Mouse (Mus musculus): ENCODE measurements at regions not wholly inside any gene's neighbourhood (a gene's known extent, or its start where the extent isn't known, plus 50 kb on each side); places are given as distances from the start of the nearest gene placed in this dataset.

DNA sequence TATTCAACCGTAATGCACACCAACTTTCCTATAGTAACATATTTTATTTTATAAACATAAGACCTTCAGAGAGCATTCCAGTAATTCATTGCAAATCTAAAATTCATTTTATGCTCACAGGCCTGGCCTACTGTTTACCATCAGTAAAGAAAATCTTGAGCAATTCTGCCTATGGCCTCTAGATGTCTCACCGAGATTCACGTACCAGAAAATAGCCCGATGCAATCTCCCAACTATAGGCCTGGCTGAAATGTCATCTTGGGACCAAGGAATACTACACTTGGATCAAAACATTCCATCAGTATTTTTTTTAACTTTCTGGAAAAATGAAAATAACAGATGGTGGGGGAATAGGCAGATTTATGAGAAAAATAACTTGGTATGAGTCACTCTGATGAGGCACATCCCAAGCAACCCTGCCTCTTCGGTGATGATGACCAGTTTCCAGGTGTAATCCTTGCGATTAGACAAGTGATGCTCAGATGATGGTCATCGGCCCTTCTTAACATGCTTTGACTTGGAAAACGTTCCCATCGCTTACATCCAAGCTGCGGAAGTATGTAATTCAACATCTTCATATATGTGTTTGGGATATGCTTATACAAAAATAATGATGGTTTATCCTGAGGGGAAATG lies 439.9 kb downstream of the Nyap2 start:
- peak; percentile 27 for DNase-seq (ENCODE audit: inconsistent ontology term)

DNA sequence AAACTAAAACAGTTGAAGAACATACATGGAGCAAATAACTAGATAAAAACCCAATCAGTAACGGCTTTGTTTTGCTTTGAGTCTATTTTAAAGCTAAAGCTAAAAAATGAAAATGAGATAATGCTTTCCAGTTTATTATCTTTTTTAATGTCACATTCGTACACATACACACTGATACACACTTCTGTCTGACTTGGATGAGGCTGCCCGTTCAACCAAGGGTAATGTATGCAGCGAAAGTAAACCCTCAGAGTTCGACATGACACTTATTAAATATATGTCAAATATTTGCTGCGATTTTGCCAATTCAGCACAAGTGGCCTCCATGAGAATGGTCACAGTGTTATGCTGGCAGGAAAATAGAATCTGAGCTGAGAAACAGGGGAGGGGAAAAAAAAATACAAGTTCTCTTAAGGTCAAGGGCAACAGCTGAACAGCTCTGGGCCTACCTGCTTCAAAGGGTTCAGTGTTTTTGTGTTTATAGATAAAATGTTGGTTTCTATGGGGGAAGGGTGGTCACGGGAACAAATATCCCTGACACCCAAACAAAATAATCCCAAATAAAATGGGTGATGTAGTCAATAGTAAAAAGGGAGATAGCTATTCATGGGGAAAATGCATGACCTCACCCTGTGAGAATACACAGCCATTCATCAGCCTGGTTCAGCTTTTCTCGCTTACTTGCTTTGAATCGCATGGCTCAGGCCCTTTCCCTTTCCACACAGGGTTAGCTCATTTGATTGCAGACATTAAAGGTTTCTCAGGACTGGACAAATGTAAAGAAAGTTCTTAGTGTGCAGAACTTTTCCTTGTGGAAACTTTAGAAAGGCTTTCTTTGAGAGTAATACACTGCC lies 443.9 kb downstream of the Nyap2 start:
- peak; percentile 54 for DNase-seq (ENCODE audit: inconsistent ontology term)

DNA sequence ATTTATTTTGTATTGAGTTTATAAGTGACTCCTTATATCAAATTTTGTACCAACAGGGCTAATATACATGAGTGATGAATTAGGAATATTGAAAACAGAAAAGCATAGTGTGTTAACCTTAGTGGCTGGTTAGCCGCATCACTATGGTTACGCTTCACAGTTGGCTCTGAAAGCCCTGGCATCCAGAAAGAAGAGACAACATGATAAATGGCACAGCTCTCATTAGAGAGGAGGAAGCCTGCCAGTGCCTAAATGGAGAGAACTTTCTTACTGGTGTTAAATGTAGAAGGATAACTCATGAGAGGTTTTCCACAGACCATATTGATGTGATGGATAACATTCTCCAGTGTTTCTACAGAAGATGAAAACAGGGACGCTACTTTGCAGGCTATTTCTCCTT lies 446.2 kb downstream of the Nyap2 start:
- DNase-seq (ENCODE audit: inconsistent ontology term): no peak

DNA sequence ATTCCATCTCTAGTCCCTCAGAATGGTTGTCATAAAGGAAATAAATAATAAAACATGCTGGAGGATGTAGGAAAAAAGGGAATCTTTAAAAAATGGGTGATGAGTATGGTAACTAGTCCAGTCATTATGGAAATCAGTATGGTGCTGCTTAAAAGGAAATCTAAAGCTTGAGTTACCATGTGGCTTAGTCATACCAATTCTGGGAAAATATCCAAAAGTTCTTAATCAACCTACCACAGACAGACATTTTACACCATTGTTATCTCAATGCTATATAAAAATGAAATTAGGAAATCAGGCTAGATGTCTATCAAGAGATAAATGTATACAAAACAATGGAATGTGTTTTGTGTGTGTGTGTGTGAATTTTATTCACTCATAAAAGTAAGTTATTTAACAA lies 449.1 kb downstream of the Nyap2 start:
- peak; percentile 55 for DNase-seq (ENCODE audit: inconsistent ontology term)

DNA sequence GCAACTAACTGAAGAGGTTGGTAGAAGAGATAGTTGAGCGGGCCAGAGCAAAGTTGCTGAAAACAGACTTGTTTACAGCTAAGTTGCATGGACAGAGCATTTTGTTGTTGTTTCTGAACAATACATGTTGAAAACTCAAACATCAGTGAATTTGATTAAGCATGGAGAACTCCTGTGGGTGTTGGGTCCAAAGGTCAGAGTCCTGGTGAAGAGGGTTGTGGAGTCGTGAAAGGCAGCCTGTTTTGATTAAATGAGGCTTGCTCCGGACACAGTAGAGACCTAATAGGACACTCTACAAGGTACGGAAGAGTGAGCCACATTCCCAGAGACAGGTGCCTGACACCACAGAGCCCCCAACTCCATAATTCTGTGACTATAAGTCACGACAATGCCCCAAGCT lies 461.1 kb downstream of the Nyap2 start:
- no peak for DNase-seq (ENCODE audit: inconsistent ontology term)

DNA sequence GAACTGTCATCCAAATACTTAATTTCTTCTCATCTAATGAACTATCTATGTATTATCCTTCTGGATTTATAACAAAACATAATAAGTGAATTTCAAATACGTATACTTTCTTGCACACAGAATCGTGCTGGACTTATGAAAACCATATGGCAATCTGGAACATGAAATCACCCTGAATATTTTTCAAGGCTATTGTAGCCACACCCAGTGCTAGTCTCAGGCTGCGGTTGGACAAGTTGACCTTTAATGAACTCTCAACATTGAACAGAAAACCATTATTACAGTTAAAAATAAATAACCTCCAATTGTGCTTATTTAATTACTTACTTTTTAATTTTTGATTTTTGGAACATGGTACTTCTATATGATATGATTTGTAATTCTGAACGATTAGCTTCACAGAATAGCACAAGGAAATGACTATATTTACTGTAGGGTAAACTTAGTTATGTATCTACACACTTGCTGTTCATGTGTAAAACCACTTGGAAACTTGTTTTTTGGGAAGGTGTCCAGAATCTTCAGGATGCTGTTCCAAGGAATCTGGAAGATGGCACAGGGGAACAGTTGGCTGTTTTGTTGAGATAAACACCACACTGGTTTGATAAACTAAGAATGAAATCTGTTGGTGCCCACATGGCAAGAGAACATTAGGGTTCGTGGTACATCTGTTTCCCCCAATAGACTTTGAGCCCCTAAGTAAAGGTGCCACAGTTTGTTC lies 463.0 kb downstream of the Nyap2 start:
- no peak for DNase-seq (ENCODE audit: inconsistent ontology term)

DNA sequence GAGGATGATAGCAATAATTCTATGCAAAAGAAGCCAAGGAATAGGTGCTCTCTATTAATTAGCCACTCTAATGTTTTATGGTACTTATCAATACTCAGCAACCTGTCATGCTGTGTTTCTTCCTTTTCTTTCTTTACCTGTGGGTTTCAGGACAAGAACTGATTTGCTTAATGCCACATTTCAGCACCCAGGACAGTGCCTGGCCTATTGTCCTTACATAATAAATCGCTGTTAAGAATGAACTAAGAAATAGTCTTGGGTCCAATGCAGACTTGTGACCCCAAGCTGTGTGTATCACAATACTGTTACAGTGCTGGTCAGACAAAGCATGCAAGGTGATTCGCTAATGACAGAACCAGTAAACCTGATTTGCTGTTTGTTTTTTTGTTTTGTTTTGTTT lies 472.2 kb downstream of the Nyap2 start:
- DNase-seq (ENCODE audit: inconsistent ontology term): no peak

DNA sequence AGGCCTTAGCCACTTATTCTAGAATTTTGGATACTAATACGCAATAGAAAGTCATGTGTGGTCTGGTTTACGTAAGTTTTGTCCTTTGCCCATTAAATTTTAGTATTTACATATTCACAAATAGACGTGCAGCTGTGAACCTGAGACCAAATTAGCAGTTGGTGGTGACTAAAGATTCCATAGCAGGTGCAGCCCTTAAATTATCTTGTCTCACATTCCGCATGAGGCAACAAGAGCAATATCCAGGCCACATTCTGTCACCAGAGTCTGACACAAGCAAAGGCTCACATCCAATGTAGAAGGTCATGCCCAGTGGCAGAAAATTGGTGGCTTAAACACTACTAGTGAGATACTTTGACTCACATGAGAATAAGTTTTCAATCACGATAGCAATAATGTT lies 473.0 kb downstream of the Nyap2 start:
- DNase-seq (ENCODE audit: inconsistent ontology term): no peak

DNA sequence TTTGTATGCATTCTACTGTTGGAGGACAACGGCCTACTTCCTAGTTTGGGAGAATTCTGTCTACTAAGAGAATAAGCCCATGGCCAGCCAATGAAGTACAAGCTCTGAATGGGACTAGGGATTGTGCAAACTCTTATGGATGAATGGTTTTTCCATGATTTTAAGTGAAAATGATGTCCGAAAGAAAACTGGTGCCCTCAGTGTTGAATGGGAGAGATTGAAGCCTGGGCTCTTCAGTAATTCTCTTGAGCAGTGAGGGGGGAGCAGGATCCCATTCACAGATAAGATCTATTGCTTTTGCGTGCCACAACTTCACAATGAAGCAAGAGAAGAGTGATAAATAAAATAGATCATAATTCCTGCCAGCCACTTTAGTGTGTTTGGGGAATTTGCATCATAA lies 476.0 kb downstream of the Nyap2 start:
- peak; percentile 67 for DNase-seq (ENCODE audit: inconsistent ontology term)

DNA sequence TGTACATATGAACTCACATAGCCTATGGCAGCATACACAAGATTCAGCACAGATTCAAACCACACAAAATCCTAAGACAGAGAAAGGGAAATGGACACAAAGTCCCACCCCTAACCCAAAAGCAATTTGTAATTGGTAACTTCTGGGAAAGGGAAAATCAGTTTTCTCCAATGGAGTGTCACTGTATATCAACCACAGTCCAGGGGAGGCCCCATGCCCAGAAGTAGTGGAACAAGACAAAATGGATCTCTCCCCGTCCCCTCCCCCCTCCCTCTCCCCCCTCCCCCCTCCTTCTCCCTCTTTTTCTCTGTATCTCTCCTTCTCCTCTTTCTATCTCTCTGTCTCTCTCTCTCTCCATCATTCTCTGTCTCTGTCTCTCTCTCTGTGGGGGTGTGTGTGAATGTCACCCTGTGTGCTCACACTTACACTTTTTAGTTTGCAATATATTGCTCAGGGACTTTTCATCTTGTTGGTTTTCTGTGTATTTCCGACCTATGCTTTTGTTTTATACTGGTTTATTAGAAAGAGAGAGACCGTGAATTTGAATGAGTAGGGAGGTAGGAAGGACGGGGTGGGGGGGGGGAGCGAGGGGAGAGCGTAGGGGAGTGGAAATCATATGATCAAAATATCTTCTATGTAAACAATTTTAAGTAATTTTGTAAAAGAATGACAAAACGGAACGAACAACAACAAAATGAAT lies 500.4 kb downstream of the Nyap2 start:
- no peak for DNase-seq (ENCODE audit: inconsistent ontology term)

DNA sequence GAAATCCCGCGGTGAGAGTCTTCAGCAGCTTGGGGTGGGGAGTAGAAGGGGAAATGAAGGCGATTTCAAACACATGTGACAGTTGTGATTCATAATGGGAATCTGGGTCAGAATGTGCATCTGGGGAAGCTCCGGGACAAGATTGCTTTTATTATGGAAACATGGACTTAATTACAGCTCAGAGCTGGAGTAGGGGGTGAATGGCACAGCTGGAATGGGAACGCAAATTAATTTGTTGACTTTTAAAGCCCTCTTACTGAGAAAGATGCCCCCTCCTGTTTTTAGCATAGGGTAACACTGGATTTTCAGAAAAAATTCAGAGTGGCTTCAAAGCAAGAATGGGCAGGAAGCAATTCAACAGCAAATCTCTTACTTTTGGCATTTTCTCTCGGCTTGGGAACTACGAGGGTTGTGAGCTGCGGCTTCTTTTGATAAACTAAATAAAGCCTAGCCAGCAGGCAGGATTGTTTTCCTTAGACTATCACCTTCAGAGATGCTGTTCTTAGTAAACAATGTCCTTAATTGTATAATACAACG lies 501.0 kb downstream of the Nyap2 start:
- peak; percentile 69 for DNase-seq (ENCODE audit: inconsistent ontology term)

DNA sequence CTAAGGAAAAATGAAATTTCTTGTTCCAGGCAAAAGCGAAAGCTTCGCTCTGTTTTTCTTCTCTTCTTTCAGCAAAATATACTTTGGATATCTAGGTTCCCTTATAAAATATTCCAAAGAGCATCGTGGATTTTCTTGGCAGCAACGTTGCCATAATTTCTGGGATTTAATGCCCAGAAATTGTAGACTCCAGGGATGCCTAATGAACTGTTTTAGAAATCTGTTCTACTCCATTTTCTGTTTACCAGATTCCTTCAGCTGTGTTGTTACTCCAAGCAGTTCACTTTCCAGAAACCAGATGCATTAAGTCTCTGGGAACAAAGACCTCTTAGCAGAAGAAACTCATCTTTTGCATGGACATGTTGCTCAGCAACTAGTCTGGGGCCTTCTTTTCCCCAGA lies 504.5 kb downstream of the Nyap2 start:
- DNase-seq (ENCODE audit: inconsistent ontology term): no peak

DNA sequence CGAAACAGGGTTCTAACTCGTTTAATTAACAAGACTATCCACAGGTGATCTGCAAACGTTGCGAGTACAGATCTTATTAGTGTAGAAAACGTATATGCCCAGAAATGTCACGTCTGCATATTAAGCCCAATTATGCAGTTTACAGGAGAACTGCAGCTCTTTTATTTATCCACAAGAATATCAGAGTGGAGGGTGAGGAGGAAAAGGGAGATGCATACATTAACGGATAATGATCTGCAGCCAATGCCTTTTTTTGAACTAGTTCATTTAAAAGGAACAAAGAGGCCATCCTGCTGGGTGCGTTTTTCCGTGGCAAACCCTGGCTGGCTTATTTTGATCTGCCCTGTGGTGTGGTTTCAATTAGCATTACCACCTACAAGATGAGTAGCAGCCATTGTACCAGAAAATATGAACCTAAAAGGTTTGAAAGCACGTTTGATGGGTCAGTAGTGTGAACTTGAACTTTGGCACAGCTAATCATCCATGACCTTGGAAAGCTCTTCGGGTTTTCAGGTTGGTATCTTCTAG lies 511.1 kb downstream of the Nyap2 start:
- no peak for DNase-seq (ENCODE audit: inconsistent ontology term)

DNA sequence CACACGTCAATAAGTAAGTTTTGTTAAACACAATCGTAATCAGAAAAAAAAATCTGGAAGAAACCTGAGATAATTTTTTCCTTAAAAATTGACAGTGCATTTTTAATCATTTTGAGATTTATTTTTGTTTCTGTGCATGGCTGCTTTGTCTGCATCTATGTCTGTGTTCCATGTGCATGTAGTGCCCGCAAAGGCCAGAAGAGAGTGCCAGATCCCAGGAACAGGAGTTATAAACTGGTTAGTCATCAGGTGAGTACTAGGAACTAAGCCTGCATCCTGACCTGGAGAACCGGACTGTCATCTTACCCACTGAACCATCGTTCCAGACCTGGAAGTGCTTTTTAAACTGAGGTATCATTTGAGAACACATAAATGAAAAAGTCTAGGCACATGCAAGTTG lies 514.9 kb downstream of the Nyap2 start:
- no peak for DNase-seq (ENCODE audit: inconsistent ontology term)

DNA sequence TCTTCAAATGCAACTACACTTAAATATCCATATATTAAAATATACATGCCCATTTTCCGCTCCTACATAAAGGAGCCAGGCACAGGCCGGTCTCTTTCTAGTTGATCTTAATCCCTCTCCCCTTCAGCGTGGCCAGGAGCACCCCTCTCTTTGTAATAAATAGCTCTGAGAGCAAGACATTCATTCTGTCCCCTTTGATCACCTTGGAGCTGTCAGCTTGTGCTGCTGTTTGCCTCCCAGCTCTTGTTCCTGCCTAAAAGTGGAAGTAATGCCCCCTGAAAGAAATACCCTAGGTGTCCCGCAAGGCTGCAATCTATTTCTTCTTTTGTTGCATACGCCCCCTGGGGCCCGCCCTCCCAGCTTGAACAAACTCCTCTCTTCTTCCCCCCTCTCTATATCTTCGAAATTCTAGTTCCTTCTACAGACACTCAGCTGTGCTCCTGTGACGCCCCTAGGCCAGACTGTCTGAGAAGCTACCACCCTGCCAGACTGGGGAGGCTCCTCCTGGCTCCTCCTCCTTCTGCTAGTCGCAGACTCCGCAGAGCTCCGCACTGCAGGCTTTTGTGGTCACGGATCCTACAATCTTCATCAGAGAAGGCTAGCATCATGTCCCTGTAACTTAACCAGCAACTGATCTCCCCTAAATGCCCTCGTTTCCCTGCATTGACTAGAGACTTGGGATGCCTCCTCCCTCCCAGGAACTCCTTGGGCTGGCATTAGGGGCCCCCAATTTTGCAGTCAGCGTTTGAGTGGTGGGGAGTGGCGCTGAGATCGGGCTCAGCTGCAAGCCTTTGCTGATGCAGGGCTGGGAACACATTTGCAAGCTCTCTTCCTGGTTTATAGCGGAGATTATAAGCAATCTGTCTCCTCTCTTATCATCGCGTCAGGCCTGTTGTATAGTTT lies 516.8 kb downstream of the Nyap2 start:
- DNase-seq (ENCODE audit: inconsistent ontology term): peak; percentile 66

DNA sequence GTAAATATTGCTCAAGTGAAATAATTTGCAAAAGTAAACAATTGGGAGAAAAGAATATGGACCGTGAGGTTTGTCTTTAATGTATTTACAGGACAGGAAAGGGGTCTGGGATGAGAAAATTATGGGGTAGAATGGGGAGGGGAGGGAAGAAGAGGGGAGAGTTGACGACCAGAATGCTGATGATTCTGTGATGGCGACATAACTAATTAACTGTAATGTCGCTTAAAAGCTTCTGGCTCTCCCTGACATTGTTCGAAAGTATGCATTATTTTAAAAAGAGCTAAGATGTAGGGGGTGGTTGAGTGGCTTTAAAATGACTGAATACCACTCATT lies 517.4 kb downstream of the Nyap2 start:
- DNase-seq (ENCODE audit: inconsistent ontology term): no peak

DNA sequence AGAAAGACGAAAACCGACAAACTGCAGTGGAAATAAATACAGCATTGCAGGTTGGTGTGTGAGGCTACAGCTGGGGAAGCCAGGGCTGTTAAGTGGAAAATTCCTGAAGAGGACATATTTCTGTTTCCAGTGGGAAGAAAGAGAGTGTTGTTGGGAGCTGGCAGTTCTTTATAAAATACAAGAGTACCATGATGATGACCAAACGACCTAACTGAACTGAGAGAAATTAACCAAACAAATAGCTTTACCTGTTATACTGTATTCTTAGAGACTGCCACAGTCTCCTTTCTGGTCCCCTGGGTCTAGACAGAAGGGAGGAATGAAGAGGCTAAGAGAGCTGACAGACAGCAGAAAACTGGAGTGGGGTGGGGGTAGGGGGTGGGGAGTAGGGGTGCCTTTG lies 517.9 kb downstream of the Nyap2 start:
- no peak for DNase-seq (ENCODE audit: inconsistent ontology term)

DNA sequence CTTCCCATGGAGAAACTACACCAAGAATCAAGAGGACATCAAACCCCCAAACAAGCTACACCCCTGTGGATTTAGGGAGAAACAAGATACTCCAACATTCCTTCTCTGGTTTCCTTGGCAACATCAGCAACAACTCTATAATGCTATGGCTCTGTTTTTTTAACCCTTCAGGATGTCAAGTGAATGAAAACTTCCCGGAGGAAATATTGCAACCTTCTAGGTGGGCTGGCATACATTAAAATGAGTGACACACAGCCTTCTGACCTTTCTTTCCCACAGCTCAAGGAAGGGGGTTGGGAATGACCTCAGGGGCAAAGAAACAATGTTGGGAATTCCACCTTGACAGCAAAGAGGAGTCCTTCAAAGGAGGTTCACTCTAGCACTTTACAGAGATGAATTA lies 532.0 kb downstream of the Nyap2 start:
- DNase-seq (ENCODE audit: inconsistent ontology term): no peak

DNA sequence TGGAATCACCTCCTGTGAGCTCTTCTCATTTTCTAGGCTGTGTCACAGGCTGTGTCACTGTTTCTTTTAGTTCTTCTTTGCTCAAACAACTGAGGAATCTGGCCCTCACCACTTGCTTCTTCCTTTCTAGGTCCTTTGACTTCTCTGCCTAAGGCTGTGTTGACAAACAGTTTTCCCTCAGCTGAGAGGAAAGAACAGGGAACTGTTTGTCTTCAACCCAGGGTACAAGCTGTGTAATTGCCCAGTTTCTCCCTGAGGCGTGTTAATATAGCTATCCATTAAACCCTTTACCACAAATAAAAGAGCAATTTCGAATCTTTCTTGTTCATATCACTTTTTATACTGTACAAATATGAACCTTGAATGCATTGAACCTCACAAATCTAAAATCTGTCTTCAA lies 542.1 kb downstream of the Nyap2 start:
- no peak for DNase-seq (ENCODE audit: inconsistent ontology term)

DNA sequence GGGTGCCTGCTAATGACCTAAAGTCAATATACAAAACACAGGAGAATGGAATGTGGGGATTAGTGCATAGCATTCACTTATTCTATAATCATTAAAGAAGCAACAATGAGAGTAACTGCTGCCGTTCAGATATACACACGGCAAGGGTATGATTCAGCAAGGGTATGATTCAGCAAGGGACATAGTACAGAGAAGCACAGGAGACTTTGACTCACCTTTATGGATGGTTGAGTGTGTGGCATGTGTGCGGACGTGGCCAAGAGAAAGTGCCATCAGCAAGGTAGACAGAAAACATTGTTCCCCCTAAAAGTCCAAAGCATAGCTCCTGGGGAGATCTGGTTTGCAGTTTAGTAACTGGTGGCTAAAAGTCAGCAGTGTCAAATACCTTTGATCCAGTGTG lies 547.4 kb downstream of the Nyap2 start:
- DNase-seq (ENCODE audit: inconsistent ontology term): peak; percentile 59

DNA sequence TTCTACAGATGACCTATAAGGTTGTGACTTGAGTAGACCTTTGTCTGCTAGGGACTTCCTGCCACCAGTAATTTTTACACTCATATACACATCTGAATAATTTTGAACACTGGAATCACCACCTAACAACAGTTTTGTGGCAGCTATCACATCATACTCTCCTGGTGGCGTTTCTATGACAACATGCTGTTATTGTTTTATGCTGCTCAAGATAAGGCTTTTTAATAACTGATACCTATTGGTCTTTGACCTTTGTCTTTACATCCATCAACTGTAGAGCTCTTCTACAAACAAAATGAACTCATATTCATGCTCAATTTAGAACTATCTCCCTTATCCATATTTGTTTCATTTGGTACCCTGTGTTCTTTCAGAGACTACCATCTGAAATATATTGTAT lies 556.0 kb downstream of the Nyap2 start:
- DNase-seq (ENCODE audit: inconsistent ontology term): no peak

Measured in Muller cell, postnatal 12 days (primary cell).